Mouse (Mus musculus) kidney, postnatal 0 days (tissue): ENCODE data around the gene Pacsin1. TPM values are rescaled to one million over a fixed set of nuclear protein-coding genes. Genes with fewer than 3 reads are reported as not detected.

Source experiments
- ATAC-seq: fragments of 200-750 bp; cut with Nextera tagmentation; replicated peaks from 2 replicates; pipeline ENCODE4 v1.8.0; 2017; ENCODE audit warnings: low read depth, moderate number of reproducible peaks, moderate TSS enrichment, moderate library complexity; ENCODE audit not compliant: low FRiP score
- DNase-seq: peaks from one replicate; pipeline ENCODE4 v3.0.0-alpha.2; 2016; ENCODE audit warnings: low spot score
- H3K27ac ChIP-seq: fragments of 300-500 bp; sonication (generic); 2 replicates; pipeline ENCODE4 v1.5.1; 2014; ENCODE audit warnings: mild to moderate bottlenecking
- H3K27me3 ChIP-seq: fragments of 300-500 bp; sonication (generic); 2 replicates; pipeline ENCODE4 v1.6.1; 2014; ENCODE audit warnings: low read length, mixed read lengths; ENCODE audit not compliant: insufficient read depth
- H3K36me3 ChIP-seq: fragments of 300-500 bp; sonication (generic); 2 replicates; pipeline ENCODE4 v1.6.1; 2014; ENCODE audit warnings: low read length, mixed read lengths; ENCODE audit not compliant: insufficient read depth
- H3K4me1 ChIP-seq: fragments of 300-500 bp; sonication (generic); replicated peaks from 2 replicates; pipeline ENCODE4 v1.6.1; 2014; ENCODE audit warnings: antibody characterized with exemption, low read length, mixed read lengths; ENCODE audit not compliant: insufficient read depth
- H3K4me2 ChIP-seq: fragments of 300-500 bp; sonication (generic); 2 replicates; pipeline ENCODE4 v1.6.1; 2014; ENCODE audit warnings: mild to moderate bottlenecking, low read length, moderate library complexity, mixed read lengths
- H3K4me3 ChIP-seq: fragments of 300-500 bp; sonication (generic); replicated peaks from 2 replicates; pipeline ENCODE4 v1.5.1; 2014; ENCODE audit warnings: low read depth, low read length
- H3K9ac ChIP-seq: fragments of 300-500 bp; sonication (generic); 2 replicates; pipeline ENCODE4 v1.6.1; 2014; ENCODE audit warnings: low read depth, low read length
- H3K9me3 ChIP-seq: fragments of 300-500 bp; sonication (generic); replicated peaks from 2 replicates; pipeline ENCODE4 v1.6.1; 2016; ENCODE audit warnings: low read length, inconsistent platforms, mixed read lengths
- CTCF ChIP-seq: IDR thresholded peaks from 2 replicates; pipeline ENCODE4 v1.5.1; 2016; ENCODE audit warnings: antibody characterized with exemption, low read depth, mild to moderate bottlenecking, moderate library complexity
- WGBS: fragments of 180-500 bp; shearing (Covaris S2); extraction: QIAGEN DNeasy Blood & Tissue Kit; methylation state at CpG from one replicate; pipeline ENCODE4 v1.1.7; 2014; 5-methylcytosine and 5-hydroxymethylcytosine counted together
- polyA plus RNA-seq: library from polyadenylated mRNA; unstranded; fragments of >200 nt; fragmentation: Nextera tagmentation; extraction: Ambion mirVana; gene quantifications from 2 replicates; pipeline ENCODE4 v1.2.1, GENCODE M21; 2015

The Pacsin1 gene
- polyA plus RNA-seq, 1 experiment from 2014 or later, result 1.6 TPM

DNA sequence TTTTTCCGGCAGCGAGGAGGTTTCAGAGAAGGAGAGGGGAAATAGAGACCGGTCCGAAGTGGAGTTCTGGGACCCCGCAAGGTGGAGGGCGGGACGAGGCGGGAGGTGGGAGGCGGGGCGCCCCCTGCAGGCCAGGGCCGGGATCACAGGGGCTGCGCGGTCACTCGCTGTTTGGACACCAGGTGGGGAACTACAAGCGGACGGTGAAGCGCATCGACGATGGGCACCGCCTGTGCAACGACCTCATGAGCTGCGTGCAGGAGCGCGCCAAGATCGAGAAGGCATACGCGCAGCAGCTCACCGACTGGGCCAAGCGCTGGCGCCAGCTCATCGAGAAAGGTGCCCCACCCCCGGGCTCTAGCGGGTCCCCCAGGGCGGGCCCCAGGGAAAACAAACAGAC, 47.2 kb downstream of the Pacsin1 start:
- Histone ChIP-seq H3K27ac (no peak overlapping the region), H3K27me3 (no peaks in the 10 kb centered on the region), H3K9me3 (no peaks in the 10 kb centered on the region), H3K4me2 (peak overlapping the region; percentile 64), H3K4me3 (0 out of 2 replicates have a peak overlapping the region, but pooled peaks have one; percentile 24), H3K9ac (peak overlapping the region; percentile 46), H3K36me3 (no peaks in the 10 kb centered on the region), H3K4me1 (no peaks in the 10 kb centered on the region)
- peak; percentile 81 for TF ChIP-seq CTCF
- under 1% methylated on average over 32 of the region's 34 CpGs for WGBS
- peak; percentile 71 for DNase-seq
- ATAC-seq, result no peak; the same call in 1 of the 2 replicates

DNA sequence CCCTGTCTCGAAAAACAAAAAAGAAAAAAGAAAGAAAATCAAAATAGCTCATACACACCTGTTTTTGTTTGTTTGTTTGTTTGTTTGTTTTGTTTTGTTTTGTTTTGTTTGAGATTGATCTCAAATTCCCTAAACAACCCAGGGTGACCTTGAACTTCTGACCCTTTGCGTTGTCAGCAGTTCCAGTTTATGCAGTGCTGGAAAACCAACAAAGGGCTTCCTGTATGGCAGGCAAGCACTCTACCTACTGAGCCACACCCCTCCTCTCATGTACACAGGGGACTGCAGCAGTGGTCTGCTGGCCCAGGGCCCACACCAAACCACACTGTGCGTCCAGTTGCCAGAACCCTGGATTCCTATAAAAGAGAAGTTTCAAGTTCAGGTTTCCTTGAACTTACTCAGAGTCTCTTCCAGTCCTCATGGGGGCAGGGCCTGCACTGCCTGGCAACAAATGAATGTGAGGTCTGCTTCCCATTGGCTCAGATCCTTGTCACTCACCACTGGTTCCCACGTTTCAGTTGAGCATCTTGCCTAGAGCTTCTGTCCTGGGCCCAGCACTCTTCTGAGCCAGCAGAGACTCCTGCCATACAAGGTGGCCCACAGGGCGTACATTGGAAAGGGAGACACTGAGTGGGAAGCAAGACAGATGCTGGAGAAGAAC, 48.8 kb downstream of the Pacsin1 start:
- no peaks in the 10 kb centered on the region for H3K27me3 ChIP-seq
- TF ChIP-seq CTCF, result no peak
- H3K36me3 ChIP-seq, result no peaks in the 10 kb centered on the region
- no peak for ATAC-seq
- H3K27ac ChIP-seq, result no peak overlapping the region
- H3K4me3 ChIP-seq, result no peak overlapping the region
- no peaks in the 10 kb centered on the region for H3K9me3 ChIP-seq
- no peak for DNase-seq
- no peak overlapping the region for H3K4me2 ChIP-seq
- no peak overlapping the region for H3K9ac ChIP-seq
- no peaks in the 10 kb centered on the region for H3K4me1 ChIP-seq
- WGBS, result 63% methylated on average over 5 of the region's 5 CpGs

DNA sequence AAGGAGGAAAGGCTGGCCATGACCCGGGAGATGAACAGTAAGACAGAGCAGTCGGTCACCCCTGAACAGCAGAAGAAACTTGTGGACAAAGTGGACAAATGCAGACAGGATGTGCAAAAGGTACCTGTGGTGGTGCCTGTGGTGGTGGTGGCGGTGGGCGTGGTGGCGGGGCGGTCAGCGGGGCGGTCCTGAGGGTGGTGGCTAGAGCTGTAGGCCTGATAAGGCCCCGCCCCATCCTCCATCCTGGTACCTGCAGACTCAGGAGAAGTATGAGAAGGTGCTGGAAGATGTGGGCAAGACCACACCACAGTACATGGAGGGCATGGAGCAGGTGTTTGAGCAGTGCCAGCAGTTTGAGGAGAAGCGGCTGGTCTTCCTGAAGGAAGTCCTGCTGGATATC, 50.4 kb downstream of the Pacsin1 start:
- Histone ChIP-seq H3K4me1 (no peaks in the 10 kb centered on the region), H3K9ac (no peak overlapping the region), H3K9me3 (no peaks in the 10 kb centered on the region), H3K4me3 (no peak overlapping the region), H3K27me3 (no peaks in the 10 kb centered on the region), H3K4me2 (no peak overlapping the region), H3K27ac (no peak overlapping the region), H3K36me3 (no peaks in the 10 kb centered on the region)
- ATAC-seq, result no peak
- 39% methylated on average over 10 of the region's 10 CpGs for WGBS
- TF ChIP-seq CTCF, result no peak
- no peak for DNase-seq

GRCm38 (mm10) chr17:27707954-27708661, 52.8 kb downstream of the Pacsin1 start:
- peak; percentile 91 for DNase-seq
- no peaks in the 10 kb centered on the region for H3K27me3 ChIP-seq
- peak overlapping the region; percentile 55 for H3K4me2 ChIP-seq
- H3K4me1 ChIP-seq, result no peaks in the 10 kb centered on the region
- 4% methylated on average over 25 of the region's 25 CpGs for WGBS
- peak; percentile 29; the same call in 1 of the 2 replicates for TF ChIP-seq CTCF
- no peak overlapping the region for H3K27ac ChIP-seq
- no peaks in the 10 kb centered on the region for H3K9me3 ChIP-seq
- peak; percentile 86 for ATAC-seq
- H3K9ac ChIP-seq, result 0 out of 2 replicates have a peak overlapping the region, but pooled peaks have one; percentile 5
- H3K4me3 ChIP-seq, result peak overlapping the region; percentile 20; the same call in 1 of the 2 replicates
- no peaks in the 10 kb centered on the region for H3K36me3 ChIP-seq

- no peak overlapping the region for H3K4me2 ChIP-seq
- H3K9me3 ChIP-seq, result no peaks in the 10 kb centered on the region
- no peak overlapping the region for H3K4me3 ChIP-seq
- H3K27me3 ChIP-seq, result no peaks in the 10 kb centered on the region
- 70% methylated on average over 5 of the region's 5 CpGs for whole genome bisulfite sequencing
- H3K27ac ChIP-seq, result no peak overlapping the region
- no peaks in the 10 kb centered on the region for H3K36me3 ChIP-seq
- ATAC-seq (no peak), DNase-seq (no peak)
- no peaks in the 10 kb centered on the region for H3K4me1 ChIP-seq
- TF ChIP-seq CTCF, result no peak
- H3K9ac ChIP-seq, result no peak overlapping the region
Measured at GRCm38 (mm10) chr17:27709650-27710049, 54.3 kb downstream of the Pacsin1 start.

DNA sequence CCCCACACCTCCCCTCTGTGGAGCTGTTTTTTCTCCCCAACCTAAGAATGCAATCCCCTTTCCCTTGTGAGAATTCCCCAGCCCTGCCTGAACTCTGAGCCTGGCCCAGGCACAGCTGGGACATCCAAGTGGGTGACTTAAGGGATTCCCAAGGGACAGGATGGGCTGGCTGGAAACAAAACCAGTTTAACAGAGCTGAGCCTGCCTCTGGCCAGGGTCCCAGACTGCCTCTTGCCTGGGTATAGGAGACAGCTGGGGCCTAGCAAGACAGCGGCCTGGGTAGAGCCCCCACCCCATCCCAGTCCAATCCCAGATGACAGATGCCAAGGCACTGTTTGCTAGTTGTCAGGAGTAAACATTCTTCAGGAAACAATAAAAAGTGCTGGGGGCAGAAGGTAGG, 57.5 kb downstream of the Pacsin1 start:
- Histone ChIP-seq H3K4me2 (no peak overlapping the region), H3K4me3 (no peak overlapping the region), H3K27me3 (no peaks in the 10 kb centered on the region), H3K36me3 (no peaks in the 10 kb centered on the region), H3K9me3 (no peaks in the 10 kb centered on the region), H3K27ac (no peak overlapping the region), H3K9ac (no peak overlapping the region), H3K4me1 (no peaks in the 10 kb centered on the region; the same call in 1 of the 2 replicates)
- ATAC-seq, result no peak
- WGBS, result 72% methylated on average over 1 of the region's 1 CpGs
- TF ChIP-seq CTCF, result no peak
- no peak for DNase-seq
